Mouse (Mus musculus) heart, adult 9 months (tissue): ENCODE measurements at regions not wholly inside any gene's neighbourhood (a gene's known extent, or its start where the extent isn't known, plus 50 kb on each side); places are given as distances from the start of the nearest gene placed in this dataset.
"Not testable (repeated sequence)": the region's sequence is repeated elsewhere in the genome, so short reads cannot be mapped to it uniquely, and the experiment has no call there.

Experiments used
- DNase-seq, 2 experiments: peaks; one replicate each; pipeline ENCODE4 v3.0.0; 2022; ENCODE audit warnings: low spot score in 2 of 2

DNA sequence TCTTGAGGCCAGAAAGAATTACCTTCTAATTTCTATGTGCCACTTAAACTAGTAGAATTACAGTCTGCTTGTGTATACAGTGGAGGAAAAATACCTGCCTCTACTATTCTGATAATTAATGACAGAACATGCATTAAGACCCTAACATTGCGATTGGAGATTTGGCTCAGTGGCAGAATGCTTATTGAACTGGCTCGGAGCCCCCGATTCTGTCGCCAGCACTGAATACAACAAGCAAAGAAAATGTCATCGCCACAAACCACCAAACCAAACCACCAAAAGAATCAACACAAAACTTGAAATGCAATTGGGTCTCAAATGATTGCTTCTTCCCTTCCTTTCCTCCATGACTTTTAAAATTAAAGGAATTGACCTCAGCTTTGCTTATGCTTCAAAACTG lies 122.9 kb upstream of the Emcn start:
- no peak for DNase-seq

DNA sequence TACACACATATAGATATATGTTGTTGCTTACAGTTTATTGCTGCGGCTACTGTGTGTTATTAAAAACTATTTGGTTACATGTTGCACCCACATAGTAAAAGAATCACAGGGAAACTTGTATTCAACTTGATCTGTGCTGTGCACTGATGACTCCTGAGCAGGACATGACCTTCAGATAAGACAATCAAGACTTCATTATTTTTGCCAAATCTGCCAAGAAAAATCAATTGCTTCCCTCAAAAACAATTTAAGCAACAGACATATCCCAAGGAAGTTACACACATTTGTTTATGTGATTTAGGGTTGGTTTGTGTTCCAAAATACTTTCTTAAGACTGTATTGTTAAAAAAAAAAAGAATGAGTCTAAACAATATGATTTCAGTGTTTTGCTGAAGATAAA lies 114.7 kb upstream of the Emcn start:
- peak in 1 of 2 experiments; percentile 28 for DNase-seq

DNA sequence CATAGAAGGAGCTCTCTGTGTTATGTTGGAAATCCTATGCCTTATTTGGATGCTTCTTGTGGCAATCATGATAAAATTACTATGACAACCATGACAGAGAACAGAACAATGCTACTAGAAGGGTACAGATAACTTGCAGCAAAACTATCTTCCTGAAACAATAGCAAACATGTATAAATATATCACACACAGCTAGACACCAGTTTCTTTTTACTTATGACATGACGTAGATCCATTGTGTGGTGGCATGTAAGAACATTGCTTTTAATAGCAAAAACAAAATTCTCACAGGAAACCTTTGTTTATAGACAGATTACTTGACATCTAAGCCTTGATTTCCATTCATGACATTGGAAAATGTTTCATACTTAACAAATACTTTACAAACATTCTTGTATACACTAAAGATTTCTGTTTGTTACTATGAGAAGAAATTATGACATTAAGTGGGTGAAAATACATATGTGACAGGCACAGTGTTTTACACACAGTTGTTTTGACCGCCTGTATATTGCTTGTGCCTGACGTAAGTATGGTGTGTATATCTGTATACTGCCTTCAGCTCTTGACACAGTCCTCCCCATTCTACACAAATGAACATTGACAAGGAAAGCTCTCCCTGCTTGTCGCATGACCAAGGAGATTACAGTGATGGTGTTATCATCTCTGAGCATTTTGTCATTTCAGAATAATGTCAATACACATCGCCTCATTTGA lies 113.6 kb upstream of the Emcn start:
- no peak for DNase-seq

DNA sequence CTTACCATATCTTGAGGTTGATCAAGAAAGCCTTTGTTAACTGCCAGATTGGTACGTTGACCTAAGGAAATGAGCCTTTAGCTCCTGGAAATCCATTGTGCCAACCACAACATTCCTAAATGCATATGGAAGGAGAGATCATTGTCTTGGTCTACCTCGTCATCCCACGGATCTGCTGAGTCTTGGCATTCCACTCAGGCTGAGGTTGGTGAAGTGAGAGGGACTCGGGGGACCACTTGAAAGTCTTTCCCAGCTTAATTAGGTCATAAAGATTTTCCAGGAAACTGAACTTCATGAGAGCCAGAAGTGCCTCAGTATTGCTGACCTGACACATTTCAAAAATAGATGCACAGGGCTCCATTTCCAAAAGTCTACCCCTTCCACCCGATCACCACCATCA lies 112.5 kb upstream of the Emcn start:
- DNase-seq: peak in 1 of 2 experiments; percentile 3

DNA sequence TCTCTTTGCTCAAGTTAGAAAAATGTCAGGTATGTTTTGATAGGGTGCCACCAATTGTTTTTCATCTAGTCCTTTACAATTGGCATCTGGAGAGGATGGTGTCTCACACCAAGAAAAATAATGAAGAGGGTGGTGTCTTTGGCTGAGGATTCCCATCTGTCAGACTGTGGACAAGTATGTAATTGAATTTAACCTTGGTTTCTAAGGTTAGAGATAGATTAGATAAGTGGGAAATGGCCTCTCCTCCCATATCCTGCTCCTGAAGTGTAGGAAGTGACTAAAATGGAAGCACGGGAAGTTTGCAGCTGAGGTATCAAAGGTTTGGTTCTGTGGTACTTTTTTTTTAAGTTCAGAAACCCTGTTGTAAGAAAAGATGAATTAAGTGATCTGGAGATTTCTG lies 98.0 kb upstream of the Emcn start:
- DNase-seq: peak; percentile 34 to 57

DNA sequence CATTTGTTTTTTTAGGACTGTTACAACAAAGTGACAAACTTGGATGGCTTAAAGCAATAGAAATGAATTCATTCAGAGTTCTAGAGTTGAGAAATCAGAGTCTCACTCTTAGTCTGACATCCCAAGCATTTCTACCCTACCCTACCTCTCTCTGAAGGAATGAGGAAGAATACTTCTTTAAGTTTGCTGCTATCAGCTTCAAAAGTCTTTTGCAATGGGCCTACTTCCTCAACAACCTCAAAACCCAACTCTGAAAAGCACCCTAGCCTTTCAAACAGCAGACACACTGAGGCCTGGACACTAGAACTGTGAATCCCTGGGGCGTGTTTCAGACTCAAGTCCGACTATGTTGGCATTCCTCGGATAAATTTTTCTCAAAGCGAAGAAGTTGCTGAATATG lies 77.0 kb upstream of the Emcn start:
- DNase-seq: no peak

DNA sequence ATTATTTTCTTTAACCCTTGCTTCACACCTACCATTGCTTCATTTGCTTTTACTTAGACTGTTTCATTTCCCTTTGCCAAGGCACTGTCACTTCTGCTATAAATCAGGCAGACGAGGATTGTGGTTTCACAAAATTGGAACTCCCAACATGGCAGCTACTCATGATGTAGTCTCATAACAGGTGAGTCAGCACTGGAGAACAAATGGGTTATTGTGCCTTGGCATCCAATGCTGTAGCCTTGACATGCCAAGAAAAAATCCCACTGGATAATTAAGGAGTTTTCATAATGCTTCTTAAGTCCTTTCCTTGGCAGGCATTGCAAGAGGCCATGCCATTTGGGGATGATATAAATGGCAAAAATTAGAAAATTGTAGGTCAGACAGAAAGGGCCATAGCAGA lies 73.1 kb upstream of the Emcn start:
- no peak for DNase-seq

DNA sequence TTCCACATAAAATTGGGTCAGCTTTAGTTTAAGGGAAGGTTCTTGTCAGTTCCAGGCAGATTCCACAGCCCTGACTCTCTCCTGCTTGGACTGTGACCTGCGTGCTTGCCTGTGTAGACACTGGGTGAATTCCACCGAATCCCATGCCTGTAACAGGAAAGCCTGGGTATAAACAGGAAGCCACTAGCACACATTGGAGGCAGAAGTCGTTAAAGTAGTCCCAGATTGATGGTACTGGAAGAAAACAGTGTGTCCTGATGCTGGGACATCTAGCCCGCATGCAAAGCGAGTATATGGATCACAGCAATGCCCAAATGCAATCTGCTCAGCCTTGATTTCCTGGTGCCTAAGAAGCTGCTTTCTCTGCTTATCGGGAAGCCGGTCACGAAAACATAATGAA lies 65.4 kb upstream of the Emcn start:
- DNase-seq: peak in 1 of 2 experiments; percentile 8

DNA sequence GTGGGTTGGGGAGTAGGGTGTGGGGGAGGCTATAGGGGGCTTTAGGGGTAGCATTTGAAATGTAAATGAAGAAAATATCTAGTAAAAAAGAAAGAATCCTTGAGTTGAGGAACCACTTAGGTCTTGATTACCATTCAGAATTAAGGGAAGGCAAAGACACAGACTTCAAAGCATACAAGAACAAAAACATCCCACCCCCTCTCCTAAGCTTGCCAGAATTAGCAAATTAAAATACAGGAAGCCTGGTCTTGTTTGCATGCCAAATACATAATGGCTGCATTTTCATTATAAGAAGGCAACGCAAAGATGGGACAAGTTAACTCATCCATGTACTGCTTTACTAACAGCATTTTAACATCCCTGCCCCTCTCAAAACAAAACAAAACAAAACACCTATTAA lies 61.6 kb upstream of the Emcn start:
- DNase-seq: no peak

DNA sequence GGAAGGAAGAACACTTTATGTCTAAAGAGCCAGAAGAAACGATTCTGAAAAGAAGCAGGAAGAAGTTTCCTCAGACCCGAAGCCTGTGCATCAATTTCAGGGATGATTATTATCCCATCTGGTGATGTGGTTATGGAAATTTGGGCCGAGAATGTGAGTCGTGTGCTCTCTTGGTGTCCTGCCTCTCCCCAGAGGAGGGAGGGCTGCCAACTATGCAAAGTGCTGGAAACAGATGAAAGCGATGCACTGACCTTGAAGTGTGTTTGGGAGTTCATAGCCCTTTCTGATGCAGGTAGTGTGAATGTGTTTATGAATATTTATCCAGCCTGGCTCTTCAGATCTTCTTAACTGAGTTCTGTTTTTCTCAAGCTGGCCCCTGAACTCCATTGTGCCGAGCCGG lies 59.8 kb upstream of the Emcn start:
- DNase-seq: peak; percentile 41 to 63

DNA sequence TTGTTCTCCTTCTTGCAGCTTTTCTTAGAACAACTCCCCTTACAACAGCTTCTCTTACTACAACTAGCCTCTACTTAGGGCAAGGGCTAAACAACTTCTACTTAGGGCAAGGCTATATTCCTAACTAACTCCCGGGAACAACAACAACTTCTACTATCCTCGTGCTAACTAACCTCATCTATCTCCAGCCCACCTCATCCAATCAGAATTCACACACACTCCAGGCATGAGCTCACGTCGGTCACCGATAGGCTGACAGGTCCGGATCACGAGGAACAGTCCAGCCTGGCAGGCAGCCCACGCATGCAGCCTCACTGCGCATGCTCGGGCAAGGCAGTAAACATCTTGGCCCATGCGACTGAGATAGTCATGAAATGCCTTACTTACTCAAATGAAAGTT lies 53.3 kb upstream of the Emcn start:
- not testable (repeated sequence) for DNase-seq

DNA sequence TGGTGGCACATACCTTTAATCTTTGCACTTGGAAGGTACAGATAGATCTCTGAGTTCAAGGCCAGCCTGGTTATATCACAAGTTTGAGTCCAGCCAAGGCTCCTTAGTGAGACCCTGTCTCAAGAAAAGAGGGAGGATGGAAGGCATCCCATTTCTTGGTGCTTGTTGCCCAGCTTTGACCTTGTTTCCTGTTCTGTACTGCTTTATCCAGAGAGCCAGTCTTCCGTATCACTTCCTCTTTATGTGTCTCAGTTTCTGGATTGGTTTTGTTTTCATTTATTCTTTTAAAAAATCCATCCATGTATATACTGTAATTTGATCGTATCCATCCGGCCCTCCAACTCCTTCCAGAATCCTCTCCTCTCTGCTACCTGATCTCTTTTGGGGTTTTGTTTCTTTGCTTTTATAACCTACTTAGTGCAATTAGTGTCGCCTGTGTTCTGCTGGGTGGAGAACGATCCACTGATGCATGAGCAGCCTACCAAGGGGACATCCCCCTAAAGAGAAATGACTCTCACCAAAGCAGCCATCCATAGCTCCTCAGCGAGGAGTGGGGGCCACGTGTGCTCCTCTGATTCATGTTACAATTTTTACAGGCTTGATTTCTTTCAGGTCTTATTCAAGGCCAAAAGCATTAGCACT lies 52.4 kb upstream of the Emcn start:
- no peak for DNase-seq

DNA sequence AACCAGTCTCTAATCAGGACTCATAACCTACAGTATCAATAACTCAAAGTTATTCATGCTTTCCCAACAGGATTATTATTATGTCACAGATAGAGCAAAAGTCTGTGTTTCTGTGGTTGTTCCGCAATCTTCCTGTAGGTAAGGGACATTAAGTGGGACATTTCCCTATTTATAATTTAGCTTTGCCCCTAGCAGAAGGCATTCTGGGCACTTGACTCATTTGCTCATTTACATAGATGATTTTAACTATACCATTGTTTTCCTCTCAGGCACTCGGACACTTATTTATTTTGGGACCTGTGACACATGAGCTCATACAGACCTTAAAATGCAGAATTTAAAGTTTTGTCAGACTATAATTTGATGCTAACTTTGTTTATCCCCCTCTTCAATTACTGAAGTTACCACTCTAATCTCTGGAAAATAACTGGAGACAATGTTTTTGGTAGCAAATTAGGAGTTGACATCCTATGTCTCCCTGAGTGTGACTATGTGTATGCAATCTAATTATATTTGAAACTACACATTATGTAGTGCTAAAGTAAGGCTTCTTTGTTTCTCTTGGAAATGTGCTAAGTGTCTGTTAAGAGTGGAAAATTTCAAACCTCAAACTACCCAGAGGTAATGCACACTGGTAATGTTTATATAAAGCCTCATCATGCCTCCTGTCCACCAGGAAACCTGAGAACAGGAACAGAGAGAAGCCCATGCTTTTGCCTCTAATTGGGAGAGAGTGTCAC lies 51.8 kb upstream of the Emcn start:
- no peak for DNase-seq

DNA sequence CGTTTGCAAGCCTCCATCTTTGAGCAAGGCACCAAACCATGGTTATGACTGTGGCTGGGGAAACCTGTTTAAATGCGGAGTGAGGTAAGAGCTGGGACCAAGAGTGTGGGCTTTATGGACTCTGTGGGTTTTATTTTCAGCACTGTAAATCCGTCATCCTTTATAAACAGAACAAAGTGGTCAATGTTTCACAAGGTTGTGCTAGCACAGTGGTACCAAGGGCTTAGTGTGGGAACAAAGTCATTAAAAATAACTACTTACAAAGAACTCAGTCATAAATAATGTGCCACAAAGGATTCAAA lies 51.2 kb upstream of the Emcn start:
- no peak for DNase-seq
